Mouse (Mus musculus): ENCODE data around the gene Scnn1g. TPM values are rescaled to one million over a fixed set of nuclear protein-coding genes. Genes with fewer than 3 reads are reported as not detected.

The Scnn1g gene
- polyA plus RNA-seq, 1 experiment from 2014 or later: 1.4 TPM

- Histone ChIP-seq H3K27me3 (replicated peaks) (no peaks in the 10 kb centered on the region), H3K36me3 (no peaks in the 10 kb centered on the region), H3K4me1 (no peaks in the 10 kb centered on the region), H3K9ac (no peak overlapping the region), H3K4me3 (replicated peaks) (no peak overlapping the region), H3K9me3 (no peaks in the 10 kb centered on the region), H3K27ac (no peak overlapping the region), H3K4me2 (no peak overlapping the region)
- no peak for ATAC-seq (ENCODE audit: insufficient read depth, low FRiP score, low read depth)
Observed at GRCm38 (mm10) chr7:121779409-121779808, 45.1 kb downstream of the Scnn1g start.

GRCm38 (mm10) chr7:121782188-121782909, 48.1 kb downstream of the Scnn1g start:
- no peak for ATAC-seq (ENCODE audit: insufficient read depth, low FRiP score, low read depth)
- no peak overlapping the region for H3K27ac ChIP-seq
- no peaks in the 10 kb centered on the region for H3K27me3 ChIP-seq (replicated peaks)
- H3K9ac ChIP-seq: no peak overlapping the region
- H3K9me3 ChIP-seq: no peaks in the 10 kb centered on the region
- H3K4me1 ChIP-seq: no peaks in the 10 kb centered on the region
- 58% methylated on average over 3 of the region's 3 CpGs for WGBS
- H3K4me2 ChIP-seq: no peak overlapping the region
- H3K36me3 ChIP-seq: no peaks in the 10 kb centered on the region
- H3K4me3 ChIP-seq (replicated peaks): no peak overlapping the region

- no peak for ATAC-seq (ENCODE audit: insufficient read depth, low FRiP score, low read depth)
- Histone ChIP-seq H3K27me3 (replicated peaks) (no peaks in the 10 kb centered on the region), H3K4me1 (no peaks in the 10 kb centered on the region), H3K9ac (no peak overlapping the region), H3K9me3 (no peaks in the 10 kb centered on the region), H3K4me3 (replicated peaks) (no peak overlapping the region), H3K36me3 (no peaks in the 10 kb centered on the region), H3K27ac (no peak overlapping the region), H3K4me2 (no peak overlapping the region)
- WGBS: 73% methylated on average over 8 of the region's 8 CpGs
Observed at GRCm38 (mm10) chr7:121785651-121786228, 51.5 kb downstream of the Scnn1g start.

GRCm38 (mm10) chr7:121797781-121798180, 63.5 kb downstream of the Scnn1g start:
- Histone ChIP-seq H3K4me2 (no peak overlapping the region), H3K9me3 (no peaks in the 10 kb centered on the region), H3K4me1 (no peaks in the 10 kb centered on the region), H3K27me3 (replicated peaks) (no peaks in the 10 kb centered on the region), H3K36me3 (no peaks in the 10 kb centered on the region), H3K4me3 (replicated peaks) (no peak overlapping the region), H3K9ac (no peak overlapping the region), H3K27ac (no peak overlapping the region)
- ATAC-seq (ENCODE audit: insufficient read depth, low FRiP score, low read depth): no peak
- 42% methylated on average over 9 of the region's 9 CpGs for WGBS

GRCm38 (mm10) chr7:121802471-121802870, 68.2 kb downstream of the Scnn1g start:
- no peaks in the 10 kb centered on the region for H3K27me3 ChIP-seq (replicated peaks)
- H3K36me3 ChIP-seq: no peaks in the 10 kb centered on the region
- no peak overlapping the region for H3K27ac ChIP-seq
- no peak overlapping the region for H3K4me2 ChIP-seq
- 60% methylated on average over 2 of the region's 2 CpGs for WGBS
- no peak overlapping the region for H3K4me3 ChIP-seq (replicated peaks)
- H3K9me3 ChIP-seq: no peaks in the 10 kb centered on the region
- no peak overlapping the region for H3K9ac ChIP-seq
- no peaks in the 10 kb centered on the region for H3K4me1 ChIP-seq
- ATAC-seq (ENCODE audit: insufficient read depth, low FRiP score, low read depth): no peak

GRCm38 (mm10) chr7:121803011-121803410, 68.7 kb downstream of the Scnn1g start:
- 80% methylated on average over 4 of the region's 4 CpGs for WGBS
- Histone ChIP-seq H3K4me1 (no peaks in the 10 kb centered on the region), H3K27ac (no peak overlapping the region), H3K27me3 (replicated peaks) (no peaks in the 10 kb centered on the region), H3K36me3 (no peaks in the 10 kb centered on the region), H3K4me2 (no peak overlapping the region), H3K9me3 (no peaks in the 10 kb centered on the region), H3K4me3 (replicated peaks) (no peak overlapping the region), H3K9ac (no peak overlapping the region)
- no peak for ATAC-seq (ENCODE audit: insufficient read depth, low FRiP score, low read depth)

GRCm38 (mm10) chr7:121805811-121806496, 71.7 kb downstream of the Scnn1g start:
- Histone ChIP-seq H3K36me3 (no peaks in the 10 kb centered on the region), H3K9ac (no peak overlapping the region), H3K9me3 (no peaks in the 10 kb centered on the region), H3K4me2 (no peak overlapping the region), H3K27ac (no peak overlapping the region), H3K4me1 (no peaks in the 10 kb centered on the region), H3K4me3 (replicated peaks) (no peak overlapping the region), H3K27me3 (replicated peaks) (no peaks in the 10 kb centered on the region)
- no peak for ATAC-seq (ENCODE audit: insufficient read depth, low FRiP score, low read depth)
- WGBS: 82% methylated on average over 3 of the region's 3 CpGs

- 71% methylated on average over 15 of the region's 15 CpGs for WGBS
- H3K4me3 ChIP-seq (replicated peaks): no peak overlapping the region
Observed at GRCm38 (mm10) chr7:121807726-121808580, 73.7 kb downstream of the Scnn1g start.

More at GRCm38 (mm10) chr7:121807726-121808580, 73.7 kb downstream of the Scnn1g start:
- Histone ChIP-seq H3K27me3 (replicated peaks) (no peaks in the 10 kb centered on the region), H3K4me2 (no peak overlapping the region), H3K9me3 (no peaks in the 10 kb centered on the region), H3K27ac (no peak overlapping the region), H3K4me1 (no peaks in the 10 kb centered on the region), H3K9ac (no peak overlapping the region), H3K36me3 (no peaks in the 10 kb centered on the region)
- ATAC-seq (ENCODE audit: insufficient read depth, low FRiP score, low read depth): no peak

Other genes with a start within 250 kb of the Scnn1g start
- gene Usp31, start 27.2 kb upstream of the Scnn1g start, polyA plus RNA-seq (2015; fragmentation: Nextera tagmentation; extraction: Ambion mirVana): 1.9 and 2.0 TPM in 2 replicates
- gene Scnn1b, start 130.6 kb downstream of the Scnn1g start, polyA plus RNA-seq (2015; fragmentation: Nextera tagmentation; extraction: Ambion mirVana): 0.41 and 0.55 TPM in 2 replicates
- 21.2 and 25.0 TPM in 2 replicates for gene Cog7, start 247.2 kb downstream of the Scnn1g start, polyA plus RNA-seq (2015; fragmentation: Nextera tagmentation; extraction: Ambion mirVana)